Mouse (Mus musculus) T-helper 1 cell (primary cell): ENCODE results near the gene Spata20.

Experiments used
- in situ Hi-C: fragments of 300-600 bp; cut with MboI, MseI; formaldehyde crosslinking; loops from one replicate; pipeline ENCODE4 v1.15.1; 2025; ENCODE audit warnings: high pct_unique_total_duplicates

Gene Spata20

DNA sequence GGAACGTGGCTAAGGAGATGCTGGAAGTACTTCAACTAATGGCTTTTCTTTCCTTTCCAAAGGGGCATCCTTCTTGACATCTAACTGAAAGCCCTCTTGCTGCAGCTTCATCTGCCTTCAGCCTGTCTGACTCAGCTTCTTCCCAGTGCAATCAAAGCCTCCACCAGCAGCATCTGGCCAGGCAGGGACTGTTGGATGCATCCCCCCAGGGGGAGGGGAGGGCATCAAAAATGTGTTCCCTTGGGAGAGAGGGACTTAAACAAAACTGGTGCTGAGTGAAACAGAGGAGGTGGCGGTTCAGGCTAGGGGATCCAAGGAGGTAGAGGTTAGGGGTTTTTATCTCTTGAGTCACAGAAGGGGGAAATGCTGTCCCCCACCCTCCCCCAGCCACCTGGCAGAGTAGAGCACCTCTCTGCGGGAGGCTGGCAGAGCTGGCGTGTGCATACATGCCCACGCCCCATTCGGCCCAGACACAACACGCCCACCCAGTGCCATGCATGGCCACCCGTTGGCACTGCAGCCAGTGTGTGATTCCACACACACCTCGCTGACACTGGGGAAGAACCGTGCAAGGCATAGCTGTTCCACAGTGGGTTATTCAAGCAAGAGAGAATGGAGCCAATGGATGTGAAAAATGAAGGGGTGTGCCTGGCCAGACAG lies 30.7 kb downstream of the Spata20 start:
- in situ Hi-C loops: no loop called here

DNA sequence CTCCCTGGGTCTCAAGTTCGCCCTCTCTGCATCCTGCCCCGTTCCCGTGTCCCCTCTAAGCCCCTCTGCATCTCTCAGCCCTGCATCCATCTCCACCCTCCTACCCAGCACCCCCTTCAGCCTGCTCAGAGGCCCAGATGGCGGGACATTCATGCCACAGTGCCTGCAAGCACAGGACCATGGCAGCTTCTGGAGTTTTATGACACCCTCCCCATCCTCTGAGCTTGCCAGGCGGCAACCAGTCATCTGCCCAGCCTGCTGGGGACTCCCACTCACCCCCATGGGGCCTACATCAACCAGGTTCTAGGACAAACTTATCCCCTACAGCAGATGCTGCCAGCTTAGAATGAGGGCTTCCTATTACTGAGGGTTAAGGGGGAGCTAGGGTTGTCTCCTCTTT lies 31.2 kb downstream of the Spata20 start:
- in situ Hi-C loops: no loop called here

DNA sequence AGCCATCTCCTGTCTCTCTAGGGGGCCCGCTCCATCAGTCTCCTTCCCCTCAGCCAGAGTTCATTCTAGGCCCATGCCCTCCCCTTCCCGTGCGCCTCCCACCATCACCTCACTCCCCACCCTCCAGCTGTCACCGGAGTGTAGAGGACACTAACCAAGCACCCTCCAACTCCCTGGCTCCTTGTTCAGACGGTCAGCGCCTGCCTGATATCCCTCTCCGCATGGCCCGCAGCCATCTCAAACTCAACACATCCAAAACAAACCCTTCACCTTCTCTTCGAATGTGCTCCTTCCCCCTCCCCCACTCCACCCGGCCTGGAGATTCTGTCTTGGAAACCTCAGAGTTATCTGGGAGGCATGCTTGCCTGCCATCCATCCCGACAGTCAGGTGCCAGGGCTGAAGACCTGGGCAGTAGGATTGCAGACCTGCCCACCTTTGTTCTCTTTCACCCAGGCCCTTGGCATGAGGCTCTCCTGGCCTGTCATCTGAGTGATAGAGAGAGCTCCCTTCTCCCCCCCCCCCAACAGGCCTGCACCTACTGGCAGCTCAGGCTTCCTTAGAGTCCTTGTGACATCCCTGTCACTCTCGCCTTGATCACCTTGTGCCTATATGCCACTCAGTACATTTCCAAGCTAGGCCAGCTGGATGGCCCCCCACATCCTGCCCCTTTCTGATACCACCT lies 34.7 kb downstream of the Spata20 start:
- in situ Hi-C loops: no loop called here

DNA sequence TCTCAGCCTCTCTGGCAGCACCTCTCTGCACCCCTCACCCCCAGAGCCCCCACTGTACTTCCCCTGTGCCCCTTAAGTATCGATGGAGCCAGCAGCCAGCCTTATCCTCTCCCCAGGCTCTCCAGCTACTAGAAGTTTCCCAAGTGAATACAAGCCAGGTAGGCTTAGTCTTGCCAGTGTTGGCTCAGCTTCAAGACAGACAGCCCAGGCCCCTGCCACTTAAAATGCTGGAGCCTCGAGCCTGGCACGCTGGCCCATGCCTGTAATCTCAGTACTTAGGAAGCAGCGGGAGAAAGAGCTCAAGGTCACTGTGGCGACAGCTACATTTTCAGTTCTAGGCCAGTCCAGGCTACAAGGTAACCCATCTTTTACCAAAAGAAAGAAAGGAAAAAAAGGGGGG lies 36.1 kb downstream of the Spata20 start:
- in situ Hi-C loops: no loop called here

DNA sequence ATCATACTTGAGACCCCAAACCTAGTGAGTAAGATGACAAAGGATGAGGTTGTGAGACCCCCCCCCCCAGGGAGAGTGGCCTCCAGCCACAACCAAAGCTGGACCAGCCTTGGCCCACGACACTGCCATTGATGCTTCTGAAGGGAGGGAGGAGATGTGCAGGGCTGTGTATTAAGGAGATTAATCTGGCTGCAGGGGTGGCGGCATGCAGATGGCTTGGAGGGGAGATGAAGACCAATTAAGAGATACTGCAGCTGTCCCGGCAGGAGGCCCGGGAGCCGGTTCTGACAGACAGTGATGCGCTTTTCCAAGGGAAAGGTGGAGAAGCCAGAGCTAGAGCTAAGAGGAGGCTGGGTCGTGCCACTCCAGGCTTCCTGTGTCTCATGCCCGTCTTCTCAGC lies 36.7 kb downstream of the Spata20 start:
- in situ Hi-C loops: no loop called here

DNA sequence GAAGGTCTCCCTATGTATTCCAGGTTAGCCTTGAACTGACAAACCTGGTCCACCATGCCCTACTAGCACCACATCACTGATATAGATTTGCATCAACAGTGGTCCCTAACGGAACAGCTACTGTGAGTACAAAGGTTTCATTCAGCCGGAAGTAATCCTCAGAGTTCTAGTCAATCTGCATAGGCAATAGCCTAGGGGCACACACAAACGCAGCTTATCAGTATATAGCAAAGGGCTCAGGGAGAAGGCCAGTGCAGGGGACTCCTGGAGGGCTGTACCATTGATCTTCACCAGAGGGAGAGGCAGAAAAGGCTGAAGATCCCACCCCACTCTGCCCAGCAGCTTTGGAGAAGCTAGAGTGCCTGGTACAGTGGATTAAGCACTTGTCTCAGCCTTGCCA lies 39.0 kb downstream of the Spata20 start:
- in situ Hi-C loops: no loop called here

DNA sequence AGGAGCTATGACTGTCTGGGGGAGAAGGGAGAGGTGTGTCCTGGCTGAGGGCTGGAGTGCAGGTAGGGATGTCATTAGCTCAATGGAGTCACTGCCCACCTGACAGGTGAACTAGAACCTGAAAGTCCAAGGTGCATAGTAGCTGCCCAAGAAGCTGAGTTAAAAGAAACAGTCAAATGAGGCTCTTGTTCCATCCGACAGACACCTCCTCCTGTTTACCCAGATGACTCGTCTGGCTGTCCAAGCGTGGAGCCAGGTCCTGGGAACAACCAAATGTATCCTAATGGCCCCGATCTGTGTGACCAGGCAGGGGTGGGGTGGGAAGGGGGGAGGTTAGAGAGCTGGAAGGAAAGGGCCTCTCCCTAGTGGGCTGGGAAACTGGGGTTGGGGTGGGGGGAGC lies 40.7 kb downstream of the Spata20 start:
- in situ Hi-C loops: no loop called here

DNA sequence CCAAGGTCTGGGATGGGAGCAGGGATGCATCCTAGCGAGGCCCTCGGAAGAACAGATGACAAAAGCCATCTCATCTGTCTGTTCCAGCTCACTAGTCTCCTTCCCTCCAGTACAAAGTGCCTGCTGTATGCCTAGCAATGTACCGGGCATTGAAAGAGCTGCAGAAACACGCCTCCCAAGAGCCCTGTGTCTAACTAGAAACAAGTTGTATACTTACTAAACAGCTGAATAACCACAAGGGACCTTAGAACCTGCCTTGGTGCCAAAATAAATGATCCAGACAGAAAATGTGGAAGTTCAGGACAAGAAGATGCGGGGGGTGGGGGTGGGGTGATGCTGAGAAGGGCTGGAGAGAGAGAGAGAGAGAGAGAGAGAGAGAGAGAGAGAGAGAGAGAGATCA lies 41.1 kb downstream of the Spata20 start:
- in situ Hi-C loops: no loop called here

DNA sequence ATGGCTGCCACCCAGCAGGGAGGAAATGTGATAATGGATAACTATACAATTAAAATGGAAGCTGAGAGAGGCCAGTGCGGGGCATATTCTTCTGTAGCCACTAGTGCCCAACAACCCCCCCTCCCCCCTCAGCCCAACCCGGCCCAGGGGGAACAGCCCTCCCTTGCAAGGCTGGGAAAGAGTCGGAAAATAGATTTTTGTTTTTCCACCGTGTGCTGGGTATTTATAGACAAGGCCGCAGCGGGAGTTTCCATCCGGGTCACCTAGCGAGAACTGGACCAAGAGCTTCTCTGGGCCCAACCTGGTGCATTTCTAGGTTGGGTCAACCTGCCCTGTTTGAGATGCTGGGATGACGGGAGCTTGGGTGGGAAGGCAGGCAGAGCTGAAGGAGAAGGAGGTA lies 44.2 kb downstream of the Spata20 start:
- in situ Hi-C loops: no loop called here

DNA sequence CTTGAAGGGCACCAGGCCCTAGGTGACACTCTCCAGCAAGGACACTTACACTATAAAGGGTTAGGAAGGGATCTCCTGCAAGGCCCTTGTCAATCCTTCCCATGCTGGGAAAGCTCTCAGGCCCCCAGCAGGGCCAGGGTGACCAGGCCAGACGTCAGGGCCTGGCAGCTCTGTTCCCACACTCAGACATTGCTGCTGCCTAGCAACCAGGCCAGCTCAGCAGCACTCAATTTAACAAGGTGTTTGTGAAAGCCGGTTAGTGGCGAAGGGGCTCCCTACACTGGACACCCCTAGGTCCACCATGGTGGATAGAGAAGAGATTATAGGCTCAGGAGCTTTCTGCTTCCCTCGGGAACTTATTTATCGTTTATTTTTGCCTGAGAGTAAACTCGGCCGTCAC lies 44.9 kb downstream of the Spata20 start:
- in situ Hi-C loops: no loop called here

DNA sequence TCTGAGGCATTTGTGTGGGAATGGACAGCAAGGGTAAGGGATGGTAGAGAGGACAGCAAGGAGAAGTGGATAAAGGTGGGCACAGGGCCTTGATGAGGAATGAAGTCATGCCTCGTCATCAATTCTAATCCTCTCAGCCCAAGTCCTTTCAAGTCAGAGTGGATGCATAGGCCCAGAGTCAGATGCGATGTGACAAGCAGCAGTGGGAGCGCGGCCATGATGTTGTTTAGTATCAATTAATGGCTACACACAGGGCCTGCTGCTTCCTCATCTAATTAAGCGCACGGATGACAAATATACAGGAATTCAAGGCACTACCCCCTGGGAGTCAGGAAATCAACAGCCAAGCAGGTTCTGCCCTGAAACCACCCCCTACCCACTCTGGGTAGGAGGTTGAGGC lies 45.6 kb downstream of the Spata20 start:
- in situ Hi-C loops: no loop called here

DNA sequence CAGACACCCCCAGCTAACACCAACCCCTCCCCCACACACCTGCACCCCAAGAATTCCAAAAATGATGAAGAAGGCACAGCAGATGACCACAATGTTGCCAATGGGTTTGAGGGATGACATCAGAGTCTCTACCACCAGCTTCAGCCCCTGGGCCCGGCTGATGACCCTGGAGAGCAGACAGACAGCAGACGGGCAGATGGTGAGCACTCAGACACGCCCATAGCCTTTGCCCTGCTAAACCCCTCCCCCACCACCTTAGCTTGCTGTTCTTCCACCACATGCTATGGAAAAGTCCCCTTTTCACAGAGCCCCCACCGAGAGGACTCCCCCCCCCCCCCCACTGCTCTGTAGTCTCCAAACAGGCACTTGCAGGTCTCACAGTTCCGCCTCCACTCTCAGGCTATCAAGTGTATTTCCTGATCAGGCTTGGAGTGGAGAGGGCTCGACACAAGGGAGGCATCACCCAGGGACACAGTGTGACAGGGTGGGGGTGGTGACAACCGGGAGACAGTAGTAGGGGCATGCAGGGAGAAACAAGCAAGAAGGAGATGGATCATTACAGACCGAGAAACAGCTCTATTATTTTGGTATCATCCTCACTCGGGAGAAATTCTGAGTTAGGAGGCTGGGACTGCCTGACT lies 56.8 kb downstream of the Spata20 start:
- in situ Hi-C loops: no loop called here
